Mouse (Mus musculus): ENCODE data around the gene Med26.

Gene Med26

GRCm38 (mm10) chr8:72547802-72548643 lies at the start of gene Med26:
TSS of gene Med26 (minus strand) at chr8:72548270.
- DNase-seq, result peak; percentile 99

DNA sequence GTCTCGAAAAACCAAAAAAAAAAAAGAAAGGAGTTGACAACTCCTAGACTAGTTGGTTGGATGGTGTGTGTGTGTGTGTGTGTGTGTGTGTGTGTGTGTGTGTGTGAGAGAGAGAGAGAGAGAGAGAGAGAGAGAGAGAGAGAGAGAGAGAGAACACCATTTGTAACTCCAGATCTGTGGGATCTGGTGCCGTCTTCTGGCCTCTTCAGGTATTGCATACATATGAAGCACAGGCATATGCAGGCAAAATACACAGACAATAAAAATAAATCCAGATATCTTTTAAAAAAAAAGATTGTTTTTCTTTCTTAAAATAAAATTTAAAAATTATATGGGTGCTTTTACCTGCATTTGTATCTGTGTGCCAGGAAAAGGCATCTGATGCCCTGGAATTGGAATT lies 42.1 kb upstream of the Med26 start:
- no peak for DNase-seq

- DNase-seq, result peak; percentile 85
Measured at GRCm38 (mm10) chr8:72589286-72589685, 41.2 kb upstream of the Med26 start.

- DNase-seq, result no peak
Measured at GRCm38 (mm10) chr8:72588865-72589264, 40.8 kb upstream of the Med26 start.

DNA sequence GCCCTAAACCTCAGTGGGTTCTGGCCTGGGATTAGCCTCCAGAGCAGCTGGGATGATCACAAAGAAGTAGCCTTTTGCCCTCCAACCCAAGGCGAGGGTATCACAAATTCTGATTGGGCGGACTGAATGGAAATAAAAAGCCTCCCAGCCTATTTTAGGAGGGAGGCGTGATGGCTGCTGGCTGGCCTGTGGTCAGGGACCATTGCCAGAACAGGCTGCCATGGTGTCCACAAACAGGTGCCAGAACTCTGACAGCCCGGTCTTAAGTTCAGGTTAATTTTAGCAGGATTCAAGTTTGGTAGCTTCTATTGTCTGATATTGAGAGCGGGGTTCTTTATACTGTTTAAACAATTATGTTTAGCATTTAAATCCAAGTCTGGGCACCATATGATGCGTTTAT lies 39.7 kb upstream of the Med26 start:
- DNase-seq, result no peak

DNA sequence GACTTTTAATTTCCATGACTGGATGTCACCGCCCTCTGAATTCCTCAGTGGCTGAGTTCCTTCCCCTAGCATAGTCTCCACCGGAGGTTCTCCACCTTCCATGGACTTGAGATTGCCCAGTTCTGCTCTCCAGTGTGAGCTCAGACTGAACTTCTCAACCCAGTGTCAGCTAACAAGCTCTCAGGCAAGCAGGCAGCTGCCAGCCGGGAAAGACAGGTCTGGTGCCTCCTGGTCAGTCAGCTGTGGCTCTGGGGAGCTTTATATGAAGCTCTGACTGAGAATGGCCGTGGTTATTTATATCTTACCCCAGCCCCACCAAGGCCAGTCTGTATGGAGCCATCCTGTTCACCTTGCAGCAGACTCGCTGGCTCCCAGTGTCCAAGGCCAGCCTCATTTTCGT lies 36.3 kb upstream of the Med26 start:
- no peak for DNase-seq

DNA sequence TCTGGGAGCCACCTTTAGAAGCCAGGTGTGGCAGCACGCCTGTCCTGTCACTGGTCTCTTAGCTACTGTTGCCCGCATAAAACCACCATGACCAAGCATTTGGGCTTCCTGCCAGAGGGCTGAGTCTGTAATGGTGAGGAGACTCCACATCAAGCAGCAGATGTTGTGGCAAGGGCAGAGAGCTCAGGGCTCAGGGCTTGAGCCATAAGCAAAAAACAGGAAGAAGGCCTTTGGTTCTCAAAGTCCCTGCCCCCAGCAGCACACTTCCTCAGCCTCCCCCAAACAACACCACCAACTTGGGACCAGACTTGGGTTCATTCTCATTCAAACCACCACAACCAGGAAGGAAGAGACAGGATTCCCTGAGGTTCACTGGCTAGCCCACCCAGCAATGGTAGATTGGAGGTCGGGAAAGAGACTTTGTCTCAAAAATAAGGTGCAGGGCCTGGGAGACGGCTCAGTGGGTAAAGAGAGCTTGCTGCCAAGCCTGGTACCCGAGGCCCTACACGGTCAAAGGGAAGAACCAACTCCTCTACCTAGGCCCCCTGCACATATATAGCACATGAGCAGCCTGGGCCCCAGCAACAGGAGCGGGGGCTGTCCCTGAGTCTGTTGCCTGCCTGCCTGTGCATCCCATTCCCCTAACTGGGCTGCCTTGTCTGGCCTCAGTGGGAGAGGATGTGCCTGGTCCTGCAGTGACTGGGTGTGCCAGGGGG lies 35.1 kb upstream of the Med26 start:
- peak; percentile 69 for DNase-seq

DNA sequence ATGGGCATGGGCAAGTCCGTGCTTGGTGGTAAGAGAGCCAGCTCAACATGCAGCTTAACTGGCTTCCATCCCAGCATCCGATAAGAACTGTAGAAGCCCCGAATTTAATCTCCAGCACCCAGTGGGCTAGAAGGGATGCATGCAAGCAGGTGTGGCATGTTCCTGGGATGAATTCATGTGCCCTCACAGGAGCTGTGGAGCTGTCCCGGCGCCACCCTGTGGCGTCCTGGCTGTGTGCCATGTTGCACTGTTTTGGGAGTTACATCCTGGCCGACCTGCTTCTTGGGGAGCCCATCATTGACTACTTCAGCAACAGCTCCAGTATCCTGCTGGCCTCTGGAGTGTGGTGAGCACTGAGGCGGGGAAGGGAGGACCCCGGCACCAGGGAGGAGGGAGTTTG lies 31.3 kb upstream of the Med26 start:
- DNase-seq, result no peak

DNA sequence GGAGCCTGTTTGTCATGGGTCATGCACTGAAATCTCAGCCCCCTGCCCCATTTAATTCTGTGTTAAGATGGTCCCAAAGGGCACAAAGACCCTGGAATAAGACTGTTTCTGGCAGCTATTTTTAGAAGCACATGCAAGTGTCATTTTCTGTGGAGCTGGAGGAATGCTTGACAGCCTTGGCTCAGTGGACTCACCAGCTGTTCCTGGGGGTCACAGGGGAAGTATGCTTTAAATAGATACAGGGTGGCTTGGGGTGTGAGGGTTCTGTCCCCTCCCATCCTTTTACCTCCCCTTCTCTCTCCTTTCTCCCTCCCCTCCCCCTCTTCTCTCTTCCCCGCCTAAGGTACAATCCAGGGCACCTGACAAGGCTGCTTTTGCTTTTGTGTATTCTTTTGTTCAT lies 29.9 kb upstream of the Med26 start:
- no peak for DNase-seq

GRCm38 (mm10) chr8:72577266-72577665 lies 29.2 kb upstream of the Med26 start:
- DNase-seq, result no peak

DNA sequence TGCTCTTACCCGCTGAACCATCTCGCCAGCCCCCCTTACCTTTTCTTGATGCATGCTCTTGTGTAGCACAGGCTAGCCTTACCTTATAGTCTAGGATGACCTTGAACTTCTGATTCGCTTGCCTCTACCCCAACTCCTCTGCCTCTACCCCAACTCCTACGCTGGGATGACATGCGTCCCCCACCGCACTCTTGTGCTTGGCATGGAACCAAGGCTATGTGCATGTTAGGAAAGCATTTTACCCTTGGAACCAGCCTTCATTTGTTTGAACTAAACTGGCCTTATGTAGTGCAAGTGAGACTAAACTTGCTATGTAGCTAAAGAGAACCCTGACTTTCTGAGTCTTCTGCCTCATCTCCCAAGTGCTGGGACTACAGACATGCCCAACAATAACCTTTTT lies 27.8 kb upstream of the Med26 start:
- DNase-seq, result no peak

- no peak for DNase-seq
Measured at GRCm38 (mm10) chr8:72573450-72573849, 25.4 kb upstream of the Med26 start.

DNA sequence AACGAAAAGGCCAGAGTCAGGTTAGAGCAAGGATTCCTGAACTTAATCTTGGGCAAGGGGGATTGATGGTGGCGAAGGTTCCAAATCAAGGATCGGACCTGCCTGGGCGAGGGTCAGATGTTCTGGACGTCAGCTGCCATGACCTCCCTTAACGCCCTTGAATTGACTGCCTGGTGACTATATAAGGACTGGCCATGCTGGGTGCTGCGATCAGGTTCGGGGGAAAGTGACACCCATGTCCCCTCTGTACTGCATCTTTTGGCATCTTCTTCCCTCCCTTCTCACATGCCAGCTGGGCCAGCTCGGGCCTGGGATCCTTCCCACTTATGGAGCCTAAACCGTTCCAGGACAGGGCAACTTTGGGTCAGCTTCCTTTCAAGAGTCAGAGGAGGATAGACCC lies 24.4 kb upstream of the Med26 start:
- DNase-seq, result no peak

DNA sequence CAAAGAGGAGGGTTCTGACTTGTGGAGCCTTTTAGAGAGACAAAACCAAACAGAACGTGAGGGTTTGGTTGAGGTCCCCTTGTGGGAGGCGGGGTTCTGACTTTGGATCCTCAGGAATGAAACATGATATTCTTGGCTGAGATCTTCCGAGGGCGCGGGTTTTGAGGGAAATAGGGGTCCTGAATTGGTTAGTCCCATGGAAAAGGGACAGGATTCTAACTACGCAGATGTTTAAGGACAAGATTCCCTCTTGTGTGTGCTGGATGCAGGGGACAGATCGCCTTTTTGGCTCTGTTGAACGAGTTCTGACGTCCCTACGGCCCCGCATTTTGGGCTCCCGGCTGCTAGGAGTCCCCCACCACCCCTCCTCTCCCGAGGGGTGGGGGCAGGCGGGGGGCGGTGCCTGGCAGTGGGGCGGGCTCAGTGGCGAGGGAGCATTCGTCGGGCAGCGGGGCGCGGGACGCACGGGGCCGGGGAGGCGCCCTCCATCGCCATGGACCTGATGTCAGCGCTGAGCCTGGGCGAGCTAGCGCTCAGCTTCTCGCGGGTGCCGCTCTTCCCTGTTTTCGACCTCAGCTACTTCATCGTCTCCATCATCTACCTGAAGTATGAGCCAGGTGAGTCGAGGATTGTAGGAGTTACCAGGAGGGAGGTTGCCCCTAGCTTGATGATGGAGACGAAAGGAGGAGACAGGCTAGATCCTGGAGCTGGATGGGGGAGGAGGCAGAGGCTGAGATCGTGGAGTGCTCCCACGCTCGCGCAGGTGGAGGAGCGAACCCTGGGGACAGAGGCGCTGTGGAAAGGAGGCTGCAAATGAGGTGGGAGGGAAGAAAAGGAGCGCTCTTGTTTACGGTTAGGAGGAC lies 23.8 kb upstream of the Med26 start, which contains the start of gene Tmem38a:
Tmem38a (plus strand) TSS at position 445 of the 863 bp plus-strand sequence.
- peak; percentile 85 for DNase-seq

GRCm38 (mm10) chr8:72570633-72571610 lies 22.9 kb upstream of the Med26 start, which contains the start of gene Smim7:
TSS of gene Smim7 (minus strand) at chr8:72571088.
- peak; percentile 98 for DNase-seq

DNA sequence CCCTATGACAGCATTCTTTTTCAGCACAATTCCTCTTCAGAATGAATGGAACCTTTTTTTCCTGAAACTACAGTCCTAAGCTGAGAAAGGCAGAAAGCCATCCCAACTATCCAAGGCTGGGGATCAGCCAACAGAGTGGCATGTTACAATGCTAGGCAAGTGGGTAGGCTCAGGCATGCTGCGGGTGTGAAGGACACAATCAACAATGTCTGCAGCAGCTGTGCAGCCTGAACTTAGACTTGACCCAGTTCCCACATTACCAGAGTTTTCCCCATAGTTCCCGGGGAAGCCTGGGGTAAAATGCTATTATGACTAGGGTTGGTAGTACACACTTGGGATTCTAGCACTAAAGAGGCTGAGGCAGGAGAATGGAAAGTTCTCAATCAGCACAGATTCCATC lies 17.9 kb upstream of the Med26 start:
- DNase-seq, result no peak

- DNase-seq, result no peak
Measured at GRCm38 (mm10) chr8:72561111-72561689, 13.1 kb upstream of the Med26 start.

DNA sequence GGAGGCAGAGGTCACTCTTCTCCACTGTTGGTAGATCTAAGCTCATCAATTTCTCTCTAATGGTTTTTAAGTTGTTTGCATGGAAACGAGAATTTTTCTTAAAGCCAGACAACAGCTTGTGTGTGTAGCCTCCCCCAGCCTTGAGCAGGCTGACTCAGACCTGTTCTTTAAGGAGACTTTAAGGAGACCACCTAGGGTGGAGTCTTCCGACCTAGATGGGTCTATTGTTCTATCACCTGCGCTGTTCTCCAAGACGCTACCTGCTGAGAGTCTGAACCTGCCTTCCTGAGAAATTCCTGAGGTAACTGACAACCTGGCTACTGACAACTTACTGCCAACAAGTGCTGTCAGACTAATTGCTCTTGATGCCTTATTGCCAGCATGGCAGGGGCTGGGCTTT lies 7.7 kb upstream of the Med26 start:
- no peak for DNase-seq

- DNase-seq, result no peak
Measured at GRCm38 (mm10) chr8:72549314-72549892, 1.3 kb upstream of the Med26 start.

GRCm38 (mm10) chr8:72548644-72549313 lies 709 bp upstream of the Med26 start:
- no peak for DNase-seq

Measured in layer of hippocampus, adult 9-11 months (tissue).